Mouse (Mus musculus): ENCODE data around the gene Satb1. TPM values are rescaled to one million over a fixed set of nuclear protein-coding genes. Genes with fewer than 3 reads are reported as not detected.

Gene Satb1
- polyA plus RNA-seq (2015; fragmentation: Nextera tagmentation; extraction: Ambion mirVana): 6.3 and 7.4 TPM in 2 replicates

GRCm38 (mm10) chr17:51832900-51833577, at the start of gene Satb1:
Gene Satb1, minus strand, starts transcription at chr17:51833290.

